Mouse (Mus musculus): ENCODE data around the gene Cubn.

- no peak for TF ChIP-seq GATA1 (IDR thresholded peaks at IDR 0.05; ENCODE audit: low read length)
- no peak for TF ChIP-seq TAL1 (IDR thresholded peaks at IDR 0.05; ENCODE audit: low read length)
These were observed at the start of gene Cubn for GRCm38 (mm10) chr2:13491734-13492133.
